Mouse (Mus musculus): ENCODE measurements around the gene Camk1d.

DNA sequence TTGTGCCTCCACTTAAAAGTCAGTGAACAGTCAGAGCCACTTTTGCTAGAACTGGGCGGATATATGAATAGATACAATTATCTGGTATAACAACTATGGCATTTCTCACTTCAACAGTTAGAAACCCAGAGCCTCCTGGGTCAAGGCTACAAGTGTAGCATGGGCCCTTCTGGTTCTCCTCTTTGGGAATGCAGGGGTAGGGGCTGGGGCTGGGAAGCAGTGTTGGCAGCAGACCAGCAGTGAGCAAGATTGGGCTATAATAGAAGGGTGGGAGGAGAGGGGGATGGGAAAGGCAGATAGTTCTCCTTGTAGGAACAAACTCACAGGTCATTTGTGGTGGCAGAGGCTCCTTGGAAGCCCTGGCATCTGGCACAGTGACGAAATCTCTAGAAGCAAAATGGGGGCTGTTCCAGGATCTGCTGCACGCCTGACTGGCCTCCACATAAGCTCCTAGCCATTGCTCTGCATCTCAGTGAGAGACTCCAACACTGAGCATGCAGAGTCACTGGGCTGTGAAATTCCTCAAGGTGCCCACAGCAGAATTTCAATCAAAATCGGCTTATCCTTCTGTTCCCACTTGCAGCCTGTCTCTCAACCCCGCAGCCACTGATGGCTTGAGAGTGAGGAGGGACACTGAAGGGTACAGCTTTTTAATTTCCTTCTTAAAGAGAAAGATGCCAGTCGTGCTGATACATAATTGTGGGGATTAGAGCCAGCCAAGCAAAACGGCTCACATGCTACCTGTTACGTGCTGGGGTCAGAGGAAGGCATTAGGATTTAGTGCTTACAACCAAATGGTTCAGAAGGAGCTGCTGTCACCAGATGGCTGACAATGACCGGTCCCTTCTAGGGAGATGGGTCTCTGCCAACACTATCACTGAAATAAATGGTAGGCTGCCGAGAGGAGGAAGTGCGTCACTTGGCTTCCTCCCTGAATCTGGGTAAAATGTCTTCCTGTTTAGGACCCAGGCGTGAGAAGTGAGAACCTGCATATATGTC lies 332.3 kb downstream of the Camk1d start:
- TF ChIP-seq POLR2A (IDR thresholded peaks at IDR 0.05; ENCODE audit: low read depth, low read length) = no peak
- TF ChIP-seq CTCF (conservative IDR thresholded peaks at IDR 0.05; ENCODE audit: insufficient read depth, insufficient read length, low read depth, low read length) = no peak

All from kidney, adult 2 months (tissue).